In the genomic region with DNA sequence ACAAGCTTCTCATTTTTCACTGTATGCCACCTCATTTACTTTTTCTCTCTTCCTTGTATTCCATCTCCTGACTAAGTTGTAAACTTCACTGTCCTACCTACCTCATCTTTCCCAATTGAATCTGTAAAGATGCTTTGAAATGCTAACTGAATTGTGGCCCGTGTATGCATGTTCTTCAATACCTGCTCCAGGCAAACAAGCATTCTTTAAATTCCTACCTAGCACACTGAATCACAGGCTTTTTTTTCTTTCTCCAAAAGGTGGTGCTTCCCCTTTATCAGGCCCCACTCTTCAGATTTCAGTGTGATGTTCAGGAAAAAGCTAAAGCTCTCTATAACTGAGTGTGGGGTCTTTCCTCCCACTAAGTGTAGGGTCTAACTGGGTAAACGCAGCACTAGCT, we compare ENCODE assay signal across 29 mouse cellular contexts. TPM values are rescaled to one million over a fixed set of nuclear protein-coding genes. Genes with fewer than 3 reads are reported as not detected.
DNase-seq lines count a peak whose midpoint lies in the region; ATAC-seq and TF ChIP-seq lines count a peak whose summit lies in the region.
"Had no signal": no experiment of that assay in that cellular context is flagged by ENCODE, and none has a peak within 500 bp of the region (broad histone marks: within the 10 kb centered on the region; RNA-seq: fewer than 3 reads in every experiment).

No protein-coding gene starts in this region.

- no peaks in the 10 kb centered on the region for H3K4me1 ChIP-seq in lung, postnatal 0 days (ENCODE audit: insufficient read depth, low read depth, low read length)
- H3K4me1 ChIP-seq in limb, embryonic 13.5 days: no peaks in the 10 kb centered on the region
- H3K4me1 ChIP-seq in midbrain, embryonic 14.5 days (ENCODE audit: control insufficient read depth, insufficient read depth, low read length): no peaks in the 10 kb centered on the region
- H3K4me1 ChIP-seq: hindbrain, embryonic 12.5 days; midbrain, embryonic 13.5 days had no signal

- H3K27me3 ChIP-seq in lung, postnatal 0 days (replicated peaks; ENCODE audit: insufficient read depth, low read length): no peaks in the 10 kb centered on the region
- no peaks in the 10 kb centered on the region for H3K27me3 ChIP-seq in limb, embryonic 13.5 days
- no peaks in the 10 kb centered on the region for H3K27me3 ChIP-seq in midbrain, embryonic 14.5 days (ENCODE audit: control insufficient read depth, insufficient read depth, low read length)
- H3K27me3 ChIP-seq: CH12.LX; forebrain, embryonic 15.5 days; hindbrain, embryonic 12.5 days; midbrain, embryonic 13.5 days had no signal

- H3K9me3 ChIP-seq in lung, postnatal 0 days (ENCODE audit: low read length): no peaks in the 10 kb centered on the region
- H3K9me3 ChIP-seq in limb, embryonic 13.5 days: no peaks in the 10 kb centered on the region
- H3K9me3 ChIP-seq in midbrain, embryonic 14.5 days (ENCODE audit: control insufficient read depth, low read length): no peaks in the 10 kb centered on the region
- H3K9me3 ChIP-seq: forebrain, embryonic 15.5 days; hindbrain, embryonic 12.5 days; midbrain, embryonic 13.5 days had no signal

- TF ChIP-seq EP300 in lung, postnatal 0 days (IDR thresholded peaks at IDR 0.05): no peak

- no peak for TF ChIP-seq CTCF in lung, postnatal 0 days (IDR thresholded peaks at IDR 0.05)

- 0 out of 2 replicates have a peak, but pooled peaks cover 3% of the 10 kb centered on the region for H3K36me3 ChIP-seq in lung, postnatal 0 days (ENCODE audit: insufficient read depth, low read length)
- peaks cover 17% of the 10 kb centered on the region for H3K36me3 ChIP-seq in limb, embryonic 13.5 days
- H3K36me3 ChIP-seq in midbrain, embryonic 14.5 days (ENCODE audit: control insufficient read depth, insufficient read depth, low read length): peaks cover 9% of the 10 kb centered on the region
- H3K36me3 ChIP-seq: hindbrain, embryonic 12.5 days; midbrain, embryonic 13.5 days had no signal

- H3K4me2 ChIP-seq in lung, postnatal 0 days (replicated peaks; ENCODE audit: low read depth, low read length): no peak overlapping the region
- H3K4me2 ChIP-seq in limb, embryonic 13.5 days (replicated peaks): no peak overlapping the region
- no peak overlapping the region for H3K4me2 ChIP-seq in midbrain, embryonic 14.5 days (ENCODE audit: low read length)
- H3K4me2 ChIP-seq: forebrain, embryonic 15.5 days; heart, embryonic 11.5 days; hindbrain, embryonic 12.5 days; midbrain, embryonic 13.5 days had no signal

- 62% methylated on average over 2 of the region's 2 CpGs for WGBS in lung, postnatal 0 days
- WGBS in limb, embryonic 13.5 days: 62% methylated on average over 2 of the region's 2 CpGs
- WGBS in midbrain, embryonic 14.5 days: 81% methylated on average over 2 of the region's 2 CpGs

- H3K9ac ChIP-seq in lung, postnatal 0 days (replicated peaks; ENCODE audit: low read depth): no peak overlapping the region
- no peak overlapping the region for H3K9ac ChIP-seq in limb, embryonic 13.5 days
- H3K9ac ChIP-seq in midbrain, embryonic 14.5 days (replicated peaks; ENCODE audit: low read length): no peak overlapping the region
- H3K9ac ChIP-seq: forebrain, embryonic 15.5 days; hindbrain, embryonic 12.5 days; midbrain, embryonic 13.5 days had no signal

- H3K4me3 ChIP-seq in lung, postnatal 0 days (ENCODE audit: low read depth, low read length): no peak overlapping the region
- no peak overlapping the region for H3K4me3 ChIP-seq in limb, embryonic 13.5 days
- H3K4me3 ChIP-seq in midbrain, embryonic 14.5 days (replicated peaks; ENCODE audit: low read depth, low read length): no peak overlapping the region
- H3K4me3 ChIP-seq: forebrain, embryonic 15.5 days; hindbrain, embryonic 12.5 days; midbrain, embryonic 13.5 days had no signal

- 0 out of 2 replicates have a peak overlapping the region, but pooled peaks have one; percentile 0 for H3K27ac ChIP-seq in lung, postnatal 0 days (ENCODE audit: low read length)
- H3K27ac ChIP-seq in limb, embryonic 13.5 days: peak overlapping the region; percentile 55
- no peak overlapping the region for H3K27ac ChIP-seq in midbrain, embryonic 14.5 days (replicated peaks; ENCODE audit: low read depth, low read length)
- H3K27ac ChIP-seq: hindbrain, embryonic 12.5 days; macrophage; midbrain, embryonic 13.5 days had no signal

- no peak for DNase-seq in lung, postnatal 0 days (ENCODE audit: low spot score)
- DNase-seq in lung, postnatal 14 days: no peak
- peak; percentile 26 for DNase-seq in WW6 (ENCODE audit: low read depth, low spot score)
- DNase-seq in midbrain, embryonic 14.5 days: no peak
- no peak for DNase-seq in gastrocnemius, adult 8-10 months (ENCODE audit: low spot score in 2 of 2)
- DNase-seq: adrenal gland, postnatal 10 days; B cell, adult 2 months; cerebellum, adult 11 months; cerebellum, adult 9-10 months; cerebellum, postnatal 36 days; gastrocnemius, postnatal 36 days; heart, adult 18-20 months; heart, postnatal 36 days; kidney, adult 11 months; kidney, postnatal 14 days; layer of hippocampus, adult 9-11 months; thymus, postnatal 4 days had no signal

- ATAC-seq in lung, postnatal 0 days: no peak
- no peak for ATAC-seq in limb, embryonic 13.5 days (ENCODE audit: low FRiP score, low read depth)
- ATAC-seq in midbrain, embryonic 14.5 days (ENCODE audit: low FRiP score, low TSS enrichment): no peak
- ATAC-seq: forebrain, embryonic 15.5 days; midbrain, embryonic 13.5 days had no signal

RNA-seq across cellular contexts. Expression of a gene that starts 37.4 kb away (rescaled TPM):
- 61.0 and 67.6 TPM in 2 replicates for polyA plus RNA-seq in lung, postnatal 0 days (2015; fragmentation: Nextera tagmentation; extraction: Ambion mirVana)
- 178 and 191 TPM in 2 replicates for polyA plus RNA-seq in limb, embryonic 13.5 days (2015; fragmentation: Nextera tagmentation; extraction: Ambion mirVana)
- 207 and 213 TPM in 2 replicates for polyA plus RNA-seq in midbrain, embryonic 14.5 days (2014; fragmentation: Nextera tagmentation; extraction: Ambion mirVana)
- total RNA-seq in gastrocnemius, adult 8-10 months (2022): 10 to 100 TPM; 16.8 to 22.6 (median 18.5) TPM

RNA-seq across cellular contexts. Expression of a gene that starts 49.7 kb away (rescaled TPM):
- 2,166 and 3,269 TPM in 2 replicates for polyA plus RNA-seq in lung, postnatal 0 days (2015; fragmentation: Nextera tagmentation; extraction: Ambion mirVana)
- polyA plus RNA-seq in limb, embryonic 13.5 days (2015; fragmentation: Nextera tagmentation; extraction: Ambion mirVana): 0.11 TPM in 1 of 2 replicates, not detected in the other
- polyA plus RNA-seq in midbrain, embryonic 14.5 days (2014; fragmentation: Nextera tagmentation; extraction: Ambion mirVana): not detected in 2 replicates
- 1 to 10 TPM; 1.5 to 4.6 (median 3.1) TPM for total RNA-seq in gastrocnemius, adult 8-10 months (2022)
- total RNA-seq: CH12.LX; megakaryocyte-erythroid progenitor cell, adult 5-6 weeks had no signal
- polyA plus RNA-seq: forebrain, embryonic 15.5 days; hindbrain, embryonic 12.5 days; kidney, embryonic 14.5 days; limb, embryonic 11.5 days; midbrain, embryonic 13.5 days; neural tube, embryonic 14.5 days; stomach, embryonic 14.5 days had no signal

Comparison
In these comparisons a context has a peak if more than half of its experiments do, and no peak if none do; other contexts are left out.
1. RNA of a gene that starts 49.7 kb away (polyA plus RNA-seq): 2,166 to 3,269 TPM in lung, postnatal 0 days; 0.11 TPM in limb, embryonic 13.5 days and not detected in midbrain, embryonic 14.5 days; every median in the first group is over 1,000 times any median in the second.